Mouse (Mus musculus): ENCODE measurements around the gene Cfap161. TPM values are rescaled to one million over a fixed set of nuclear protein-coding genes. Genes with fewer than 3 reads are reported as not detected.

Gene Cfap161
- polyA plus RNA-seq, 1 experiment = 0.18 TPM

DNA sequence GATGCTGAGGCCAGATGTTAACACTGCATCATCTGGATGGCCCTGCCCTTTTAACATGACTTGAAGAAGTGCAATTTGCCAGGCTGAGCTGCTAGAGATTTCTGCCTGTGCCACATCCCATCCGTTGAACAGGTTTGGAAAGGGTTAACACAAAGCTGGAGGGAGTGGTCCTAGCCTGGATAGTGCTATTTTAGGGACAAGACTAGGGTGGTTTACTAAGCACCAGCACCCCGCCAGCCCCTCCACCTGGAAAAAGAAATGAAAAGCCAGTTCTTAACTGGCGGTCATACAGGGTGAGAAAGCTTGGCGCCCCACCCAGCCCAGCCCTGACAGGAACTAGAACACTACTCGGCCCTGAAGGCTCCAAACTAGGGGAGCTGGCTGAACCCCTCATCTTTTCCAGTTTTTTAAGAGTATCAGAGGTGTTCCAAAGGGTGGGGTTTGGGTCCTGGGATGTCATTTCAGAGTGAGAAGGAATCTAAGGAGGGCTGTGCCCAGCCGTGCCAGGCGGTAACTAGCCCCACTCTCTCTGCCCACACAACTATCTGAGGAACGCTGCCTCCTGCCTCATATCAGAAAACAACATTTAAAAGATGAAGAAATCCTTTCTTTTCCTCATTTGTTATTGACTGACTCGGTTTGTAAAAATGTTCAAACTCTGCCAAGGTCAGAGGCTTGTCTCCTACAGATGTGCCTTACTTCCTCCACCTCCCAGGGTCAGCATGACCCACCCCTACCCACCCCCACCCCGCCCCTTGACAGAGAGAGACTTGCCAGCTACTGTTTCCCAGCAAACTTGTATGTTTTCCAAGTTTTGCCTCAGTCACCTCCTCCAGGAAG, 55.8 kb downstream of the Cfap161 start:
- no peak for DNase-seq
- H3K4me1 ChIP-seq (replicated peaks; ENCODE audit: control insufficient read depth, insufficient read depth, low read length) = no peaks in the 10 kb centered on the region
- H3K4me3 ChIP-seq (ENCODE audit: control insufficient read depth, insufficient read depth, low read length) = no peak overlapping the region
- no peaks in the 10 kb centered on the region for H3K27me3 ChIP-seq (ENCODE audit: control insufficient read depth, insufficient read depth, low read length)
- TF ChIP-seq CTCF (IDR thresholded peaks at IDR 0.05; ENCODE audit: borderline replicate concordance, control insufficient read depth, extremely low read depth, insufficient read depth, low read length, poor library complexity) = no peak
- no peak for TF ChIP-seq POLR2A (IDR thresholded peaks at IDR 0.05; ENCODE audit: control insufficient read depth, extremely low read depth, insufficient read depth, low read length, poor library complexity)
- no peaks in the 10 kb centered on the region for H3K36me3 ChIP-seq (ENCODE audit: control insufficient read depth, insufficient read depth, low read length)
- no peak overlapping the region for H3K27ac ChIP-seq (ENCODE audit: control insufficient read depth, insufficient read depth, low read length)
- WGBS = 85% methylated on average over 10 of the region's 10 CpGs

DNA sequence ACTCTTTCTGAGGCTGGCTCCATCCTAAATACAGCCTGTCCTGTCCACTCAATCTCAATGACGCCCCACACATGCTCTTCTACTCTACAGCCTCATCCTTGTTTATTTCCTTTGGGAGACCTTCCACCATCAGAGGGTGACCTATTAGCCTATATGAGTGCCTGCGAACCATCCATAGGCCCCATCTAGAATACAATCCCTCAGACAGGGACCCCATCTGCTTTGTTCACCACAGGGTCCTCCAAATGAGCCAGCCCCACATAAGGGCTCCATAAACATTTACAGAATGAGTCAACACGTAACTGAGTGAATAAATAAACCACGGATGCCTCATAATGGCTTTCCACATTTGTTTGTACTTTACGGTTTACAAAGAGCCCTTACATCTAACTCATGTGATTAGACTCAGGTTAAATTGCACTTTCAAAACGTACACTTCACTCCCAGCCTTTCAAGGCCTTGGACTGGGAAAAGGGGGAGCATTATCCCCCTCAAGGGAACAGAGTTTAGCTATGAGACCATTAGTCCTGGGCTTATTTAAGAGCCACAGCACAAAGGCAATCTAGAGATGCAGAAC, 56.7 kb downstream of the Cfap161 start:
- TF ChIP-seq CTCF (IDR thresholded peaks at IDR 0.05; ENCODE audit: borderline replicate concordance, control insufficient read depth, extremely low read depth, insufficient read depth, low read length, poor library complexity) (no peak), POLR2A (IDR thresholded peaks at IDR 0.05; ENCODE audit: control insufficient read depth, extremely low read depth, insufficient read depth, low read length, poor library complexity) (no peak)
- no peak overlapping the region for H3K27ac ChIP-seq (ENCODE audit: control insufficient read depth, insufficient read depth, low read length)
- H3K27me3 ChIP-seq (ENCODE audit: control insufficient read depth, insufficient read depth, low read length) = no peaks in the 10 kb centered on the region
- H3K4me3 ChIP-seq (ENCODE audit: control insufficient read depth, insufficient read depth, low read length) = no peak overlapping the region
- H3K4me1 ChIP-seq (replicated peaks; ENCODE audit: control insufficient read depth, insufficient read depth, low read length) = no peaks in the 10 kb centered on the region
- H3K36me3 ChIP-seq (ENCODE audit: control insufficient read depth, insufficient read depth, low read length) = no peaks in the 10 kb centered on the region
- DNase-seq = no peak
- 91% methylated on average over 6 of the region's 6 CpGs for WGBS

- TF ChIP-seq POLR2A (IDR thresholded peaks at IDR 0.05; ENCODE audit: control insufficient read depth, extremely low read depth, insufficient read depth, low read length, poor library complexity) (no peak), CTCF (IDR thresholded peaks at IDR 0.05; ENCODE audit: borderline replicate concordance, control insufficient read depth, extremely low read depth, insufficient read depth, low read length, poor library complexity) (no peak)
These were observed 58.2 kb downstream of the Cfap161 start for GRCm38 (mm10) chr7:83736341-83737115.

DNA sequence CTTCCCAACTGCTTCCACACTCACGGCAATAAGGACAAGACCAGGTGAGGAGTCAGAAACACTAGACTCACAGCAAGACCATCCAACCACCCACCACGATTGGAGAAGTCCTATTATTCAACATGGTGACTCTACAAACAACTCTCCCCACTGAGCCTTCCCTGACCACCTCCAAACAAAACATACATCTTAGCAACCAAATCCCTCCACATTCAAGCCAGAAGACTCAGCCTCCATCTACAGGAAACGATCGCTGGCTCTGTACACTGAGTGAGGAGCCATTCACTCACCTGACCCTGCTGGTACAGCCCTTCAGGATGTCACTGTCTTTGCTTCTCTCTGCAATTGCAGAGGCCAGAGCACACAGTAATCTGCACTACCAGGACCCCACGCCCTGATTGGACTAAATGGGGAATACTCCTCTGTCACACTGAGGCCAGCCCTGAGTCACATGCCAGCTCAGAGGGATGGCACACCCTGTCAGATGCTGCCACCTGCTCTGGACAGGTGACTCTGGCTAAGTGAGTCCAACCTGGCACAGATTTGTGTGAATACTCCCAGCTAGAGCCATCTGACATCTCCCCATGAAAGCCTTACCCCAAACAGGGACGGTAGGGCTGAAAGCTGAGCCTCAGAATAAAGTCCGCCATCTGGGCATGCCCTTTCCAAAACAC, 59.4 kb downstream of the Cfap161 start:
- Histone ChIP-seq H3K4me3 (ENCODE audit: control insufficient read depth, insufficient read depth, low read length) (no peak overlapping the region), H3K27me3 (ENCODE audit: control insufficient read depth, insufficient read depth, low read length) (no peaks in the 10 kb centered on the region), H3K4me1 (replicated peaks; ENCODE audit: control insufficient read depth, insufficient read depth, low read length) (no peaks in the 10 kb centered on the region), H3K27ac (ENCODE audit: control insufficient read depth, insufficient read depth, low read length) (no peak overlapping the region), H3K36me3 (ENCODE audit: control insufficient read depth, insufficient read depth, low read length) (no peaks in the 10 kb centered on the region)
- no peak for TF ChIP-seq POLR2A (IDR thresholded peaks at IDR 0.05; ENCODE audit: control insufficient read depth, extremely low read depth, insufficient read depth, low read length, poor library complexity)
- no peak for TF ChIP-seq CTCF (IDR thresholded peaks at IDR 0.05; ENCODE audit: borderline replicate concordance, control insufficient read depth, extremely low read depth, insufficient read depth, low read length, poor library complexity)
- DNase-seq = no peak
- 91% methylated on average over 7 of the region's 7 CpGs for WGBS

More at GRCm38 (mm10) chr7:83736341-83737115, 58.2 kb downstream of the Cfap161 start:
- Histone ChIP-seq H3K27me3 (ENCODE audit: control insufficient read depth, insufficient read depth, low read length) (no peaks in the 10 kb centered on the region), H3K27ac (ENCODE audit: control insufficient read depth, insufficient read depth, low read length) (no peak overlapping the region), H3K36me3 (ENCODE audit: control insufficient read depth, insufficient read depth, low read length) (no peaks in the 10 kb centered on the region), H3K4me1 (replicated peaks; ENCODE audit: control insufficient read depth, insufficient read depth, low read length) (no peaks in the 10 kb centered on the region), H3K4me3 (ENCODE audit: control insufficient read depth, insufficient read depth, low read length) (no peak overlapping the region)
- DNase-seq = no peak
- WGBS = 91% methylated on average over 6 of the region's 6 CpGs

- no peaks in the 10 kb centered on the region for H3K27me3 ChIP-seq (ENCODE audit: control insufficient read depth, insufficient read depth, low read length)
These were observed 60.0 kb downstream of the Cfap161 start for GRCm38 (mm10) chr7:83734671-83735082.

DNA sequence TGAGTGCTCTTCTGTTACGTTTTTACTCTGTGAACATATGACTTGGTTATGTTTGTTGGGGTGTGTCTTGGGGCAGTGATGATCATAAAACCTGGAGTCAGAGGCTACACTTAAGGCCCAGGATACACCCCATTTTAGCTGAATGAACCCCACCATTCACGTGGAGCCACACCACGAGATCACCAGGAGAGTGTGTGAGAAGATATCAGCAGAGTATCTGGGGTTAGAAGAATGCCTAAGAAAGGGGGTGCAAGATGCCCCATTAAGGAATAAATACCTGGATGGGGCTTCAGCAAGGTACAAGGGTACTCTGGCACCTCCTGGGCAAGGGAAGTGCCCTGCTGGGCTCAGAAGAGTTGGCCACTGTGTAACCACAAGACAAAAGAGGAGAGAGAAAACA, 60.4 kb downstream of the Cfap161 start:
- no peak for TF ChIP-seq POLR2A (IDR thresholded peaks at IDR 0.05; ENCODE audit: control insufficient read depth, extremely low read depth, insufficient read depth, low read length, poor library complexity)
- no peaks in the 10 kb centered on the region for H3K27me3 ChIP-seq (ENCODE audit: control insufficient read depth, insufficient read depth, low read length)
- no peaks in the 10 kb centered on the region for H3K4me1 ChIP-seq (replicated peaks; ENCODE audit: control insufficient read depth, insufficient read depth, low read length)
- H3K27ac ChIP-seq (ENCODE audit: control insufficient read depth, insufficient read depth, low read length) = no peak overlapping the region
- no peak for DNase-seq
- no peaks in the 10 kb centered on the region for H3K36me3 ChIP-seq (ENCODE audit: control insufficient read depth, insufficient read depth, low read length)
- 95% methylated on average over 3 of the region's 3 CpGs for WGBS
- H3K4me3 ChIP-seq (ENCODE audit: control insufficient read depth, insufficient read depth, low read length) = no peak overlapping the region

More at GRCm38 (mm10) chr7:83734671-83735082, 60.0 kb downstream of the Cfap161 start:
- DNase-seq = no peak
- no peaks in the 10 kb centered on the region for H3K36me3 ChIP-seq (ENCODE audit: control insufficient read depth, insufficient read depth, low read length)
- no peak overlapping the region for H3K4me3 ChIP-seq (ENCODE audit: control insufficient read depth, insufficient read depth, low read length)
- TF ChIP-seq POLR2A (IDR thresholded peaks at IDR 0.05; ENCODE audit: control insufficient read depth, extremely low read depth, insufficient read depth, low read length, poor library complexity) = no peak
- H3K27ac ChIP-seq (ENCODE audit: control insufficient read depth, insufficient read depth, low read length) = no peak overlapping the region
- WGBS = 86% methylated on average over 6 of the region's 6 CpGs
- H3K4me1 ChIP-seq (replicated peaks; ENCODE audit: control insufficient read depth, insufficient read depth, low read length) = no peaks in the 10 kb centered on the region

All from thymus, adult 2 months (tissue).